Mouse (Mus musculus): ENCODE results near the gene Eef1e1. TPM values are rescaled to one million over a fixed set of nuclear protein-coding genes. Genes with fewer than 3 reads are reported as not detected.
"Not testable (repeated sequence)": the region's sequence is repeated elsewhere in the genome, so short reads cannot be mapped to it uniquely, and the experiment has no call there.

The Eef1e1 gene
- polyA plus RNA-seq (2014; fragmentation: Nextera tagmentation; extraction: Ambion mirVana), result 69.0 and 77.3 TPM in 2 replicates

- ATAC-seq (ENCODE audit: insufficient read depth, low FRiP score, low TSS enrichment) (peak; percentile 99), DNase-seq (ENCODE audit: low spot score) (peak; percentile 93)
- Histone ChIP-seq H3K9ac (ENCODE audit: low read length) (peak within 1 kb of the TSS; percentile 91), H3K4me2 (ENCODE audit: low read depth) (peak within 1 kb of the TSS; percentile 81), H3K27me3 (ENCODE audit: control insufficient read depth, insufficient read depth, low read length) (no peaks in the 10 kb centered on the region), H3K27ac (ENCODE audit: low read depth, low read length) (peak within 1 kb of the TSS; percentile 68), H3K4me1 (ENCODE audit: control insufficient read depth, insufficient read depth, low read length) (peaks cover 4% of the 10 kb centered on the region), H3K36me3 (ENCODE audit: control insufficient read depth, insufficient read depth, low read length) (peaks cover 13% of the 10 kb centered on the region), H3K9me3 (ENCODE audit: control insufficient read depth, low read length) (no peaks in the 10 kb centered on the region), H3K4me3 (ENCODE audit: low read depth, low read length) (peak within 1 kb of the TSS; percentile 96)
- under 1% methylated on average over 59 of the region's 59 CpGs for WGBS
Observed at GRCm38 (mm10) chr13:38658528-38659280, at the start of gene Eef1e1. Eef1e1 (minus strand) TSS chr13:38659058.

- Histone ChIP-seq H3K4me1 (ENCODE audit: control insufficient read depth, insufficient read depth, low read length) (no peaks in the 10 kb centered on the region), H3K4me2 (ENCODE audit: low read depth) (no peak overlapping the region), H3K9ac (ENCODE audit: low read length) (no peak overlapping the region), H3K27me3 (ENCODE audit: control insufficient read depth, insufficient read depth, low read length) (no peaks in the 10 kb centered on the region), H3K36me3 (ENCODE audit: control insufficient read depth, insufficient read depth, low read length) (no peaks in the 10 kb centered on the region), H3K27ac (ENCODE audit: low read depth, low read length) (no peak overlapping the region), H3K4me3 (ENCODE audit: low read depth, low read length) (no peak overlapping the region), H3K9me3 (ENCODE audit: control insufficient read depth, low read length) (no peaks in the 10 kb centered on the region)
- ATAC-seq (ENCODE audit: insufficient read depth, low FRiP score, low TSS enrichment), result no peak
- WGBS, result 87% methylated on average over 6 of the region's 6 CpGs
- no peak for DNase-seq (ENCODE audit: low spot score)
Observed at GRCm38 (mm10) chr13:38690845-38691244, 32.0 kb upstream of the Eef1e1 start.

- no peaks in the 10 kb centered on the region for H3K27me3 ChIP-seq (ENCODE audit: control insufficient read depth, insufficient read depth, low read length)
- H3K36me3 ChIP-seq (ENCODE audit: control insufficient read depth, insufficient read depth, low read length), result no peaks in the 10 kb centered on the region
- H3K27ac ChIP-seq (ENCODE audit: low read depth, low read length), result no peak overlapping the region
- no peak overlapping the region for H3K9ac ChIP-seq (ENCODE audit: low read length)
- peak; percentile 35 for DNase-seq (ENCODE audit: low spot score)
- no peak overlapping the region for H3K4me2 ChIP-seq (ENCODE audit: low read depth)
- H3K4me1 ChIP-seq (ENCODE audit: control insufficient read depth, insufficient read depth, low read length), result no peaks in the 10 kb centered on the region
- H3K9me3 ChIP-seq (ENCODE audit: control insufficient read depth, low read length), result no peaks in the 10 kb centered on the region
- 61% methylated on average over 3 of the region's 3 CpGs for WGBS
- ATAC-seq (ENCODE audit: insufficient read depth, low FRiP score, low TSS enrichment), result no peak
- no peak overlapping the region for H3K4me3 ChIP-seq (ENCODE audit: low read depth, low read length)
Observed at GRCm38 (mm10) chr13:38690028-38690427, 31.2 kb upstream of the Eef1e1 start.

GRCm38 (mm10) chr13:38688761-38689160 lies 29.9 kb upstream of the Eef1e1 start:
- Histone ChIP-seq H3K4me2 (ENCODE audit: low read depth) (no peak overlapping the region), H3K36me3 (ENCODE audit: control insufficient read depth, insufficient read depth, low read length) (no peaks in the 10 kb centered on the region), H3K9me3 (ENCODE audit: control insufficient read depth, low read length) (no peaks in the 10 kb centered on the region), H3K4me1 (ENCODE audit: control insufficient read depth, insufficient read depth, low read length) (no peaks in the 10 kb centered on the region), H3K27me3 (ENCODE audit: control insufficient read depth, insufficient read depth, low read length) (no peaks in the 10 kb centered on the region), H3K9ac (ENCODE audit: low read length) (no peak overlapping the region), H3K4me3 (ENCODE audit: low read depth, low read length) (no peak overlapping the region), H3K27ac (ENCODE audit: low read depth, low read length) (no peak overlapping the region)
- ATAC-seq (ENCODE audit: insufficient read depth, low FRiP score, low TSS enrichment), result no peak
- WGBS, result 89% methylated on average over 11 of the region's 11 CpGs
- no peak for DNase-seq (ENCODE audit: low spot score)

- Histone ChIP-seq H3K4me2 (ENCODE audit: low read depth) (no peak overlapping the region), H3K27ac (ENCODE audit: low read depth, low read length) (no peak overlapping the region), H3K4me1 (ENCODE audit: control insufficient read depth, insufficient read depth, low read length) (no peaks in the 10 kb centered on the region), H3K9ac (ENCODE audit: low read length) (no peak overlapping the region), H3K36me3 (ENCODE audit: control insufficient read depth, insufficient read depth, low read length) (no peaks in the 10 kb centered on the region), H3K9me3 (ENCODE audit: control insufficient read depth, low read length) (no peaks in the 10 kb centered on the region), H3K27me3 (ENCODE audit: control insufficient read depth, insufficient read depth, low read length) (no peaks in the 10 kb centered on the region), H3K4me3 (ENCODE audit: low read depth, low read length) (no peak overlapping the region)
- 85% methylated on average over 9 of the region's 9 CpGs for WGBS
- DNase-seq (ENCODE audit: low spot score) (no peak), ATAC-seq (ENCODE audit: insufficient read depth, low FRiP score, low TSS enrichment) (no peak)
Observed at GRCm38 (mm10) chr13:38672336-38672735, 13.5 kb upstream of the Eef1e1 start.

GRCm38 (mm10) chr13:38671451-38671850 lies 12.6 kb upstream of the Eef1e1 start:
- H3K27me3 ChIP-seq (ENCODE audit: control insufficient read depth, insufficient read depth, low read length); H3K9ac ChIP-seq (ENCODE audit: low read length); H3K9me3 ChIP-seq (ENCODE audit: control insufficient read depth, low read length); H3K27ac ChIP-seq (ENCODE audit: low read depth, low read length); DNase-seq (ENCODE audit: low spot score); H3K4me1 ChIP-seq (ENCODE audit: control insufficient read depth, insufficient read depth, low read length); ATAC-seq (ENCODE audit: insufficient read depth, low FRiP score, low TSS enrichment); H3K36me3 ChIP-seq (ENCODE audit: control insufficient read depth, insufficient read depth, low read length); H3K4me2 ChIP-seq (ENCODE audit: low read depth); H3K4me3 ChIP-seq (ENCODE audit: low read depth, low read length): not testable (repeated sequence)
- WGBS, result 88% methylated on average over 6 of the region's 6 CpGs

GRCm38 (mm10) chr13:38670051-38670450 lies 11.2 kb upstream of the Eef1e1 start:
- no peak for DNase-seq (ENCODE audit: low spot score)
- Histone ChIP-seq H3K4me1 (ENCODE audit: control insufficient read depth, insufficient read depth, low read length) (no peaks in the 10 kb centered on the region), H3K9me3 (ENCODE audit: control insufficient read depth, low read length) (no peaks in the 10 kb centered on the region), H3K4me3 (ENCODE audit: low read depth, low read length) (no peak overlapping the region), H3K27ac (ENCODE audit: low read depth, low read length) (no peak overlapping the region), H3K4me2 (ENCODE audit: low read depth) (no peak overlapping the region), H3K27me3 (ENCODE audit: control insufficient read depth, insufficient read depth, low read length) (no peaks in the 10 kb centered on the region), H3K9ac (ENCODE audit: low read length) (no peak overlapping the region), H3K36me3 (ENCODE audit: control insufficient read depth, insufficient read depth, low read length) (no peaks in the 10 kb centered on the region)
- ATAC-seq (ENCODE audit: insufficient read depth, low FRiP score, low TSS enrichment), result no peak

GRCm38 (mm10) chr13:38668514-38668913 lies 9.7 kb upstream of the Eef1e1 start:
- DNase-seq (ENCODE audit: low spot score) (peak; percentile 23), ATAC-seq (ENCODE audit: insufficient read depth, low FRiP score, low TSS enrichment) (no peak)
- Histone ChIP-seq H3K4me1 (ENCODE audit: control insufficient read depth, insufficient read depth, low read length) (no peaks in the 10 kb centered on the region), H3K27me3 (ENCODE audit: control insufficient read depth, insufficient read depth, low read length) (no peaks in the 10 kb centered on the region), H3K4me3 (ENCODE audit: low read depth, low read length) (no peak overlapping the region), H3K27ac (ENCODE audit: low read depth, low read length) (no peak overlapping the region), H3K9ac (ENCODE audit: low read length) (no peak overlapping the region), H3K9me3 (ENCODE audit: control insufficient read depth, low read length) (no peaks in the 10 kb centered on the region), H3K36me3 (ENCODE audit: control insufficient read depth, insufficient read depth, low read length) (no peaks in the 10 kb centered on the region), H3K4me2 (ENCODE audit: low read depth) (no peak overlapping the region)
- WGBS, result 28% methylated on average over 2 of the region's 2 CpGs

GRCm38 (mm10) chr13:38664753-38665152 lies 5.9 kb upstream of the Eef1e1 start:
- DNase-seq (ENCODE audit: low spot score), result no peak
- Histone ChIP-seq H3K4me1 (ENCODE audit: control insufficient read depth, insufficient read depth, low read length) (no peaks in the 10 kb centered on the region), H3K27ac (ENCODE audit: low read depth, low read length) (no peak overlapping the region), H3K9ac (ENCODE audit: low read length) (no peak overlapping the region), H3K27me3 (ENCODE audit: control insufficient read depth, insufficient read depth, low read length) (no peaks in the 10 kb centered on the region), H3K36me3 (ENCODE audit: control insufficient read depth, insufficient read depth, low read length) (no peaks in the 10 kb centered on the region), H3K9me3 (ENCODE audit: control insufficient read depth, low read length) (no peaks in the 10 kb centered on the region), H3K4me2 (ENCODE audit: low read depth) (no peak overlapping the region), H3K4me3 (ENCODE audit: low read depth, low read length) (no peak overlapping the region)
- ATAC-seq (ENCODE audit: insufficient read depth, low FRiP score, low TSS enrichment), result no peak
- WGBS, result 74% methylated on average over 1 of the region's 1 CpGs

All from neural tube, embryonic 11.5 days (tissue).